Mouse (Mus musculus) WW6 (cell line): ENCODE measurements around the gene Antxr1.

Source experiments
- DNase-seq: peaks from one replicate; pipeline ENCODE4 v3.0.0-alpha.2; 2013; ENCODE audit warnings: low read depth, low spot score

The Antxr1 gene

GRCm38 (mm10) chr6:87189755-87190154 lies 145.9 kb downstream of the Antxr1 start:
- DNase-seq: no peak

GRCm38 (mm10) chr6:87186988-87187387 lies 148.6 kb downstream of the Antxr1 start:
- no peak for DNase-seq

GRCm38 (mm10) chr6:87184418-87184817 lies 151.2 kb downstream of the Antxr1 start:
- DNase-seq: no peak

GRCm38 (mm10) chr6:87183981-87184380 lies 151.6 kb downstream of the Antxr1 start:
- no peak for DNase-seq

GRCm38 (mm10) chr6:87183159-87183558 lies 152.5 kb downstream of the Antxr1 start:
- no peak for DNase-seq

GRCm38 (mm10) chr6:87182736-87183135 lies 152.9 kb downstream of the Antxr1 start:
- DNase-seq: no peak

- DNase-seq: no peak
Measured at GRCm38 (mm10) chr6:87171461-87171860, 164.2 kb downstream of the Antxr1 start.

- DNase-seq: no peak
Measured at GRCm38 (mm10) chr6:87170875-87171274, 164.7 kb downstream of the Antxr1 start.

GRCm38 (mm10) chr6:87170277-87170676 lies 165.3 kb downstream of the Antxr1 start:
- DNase-seq: no peak

- DNase-seq: no peak
Measured at GRCm38 (mm10) chr6:87168021-87168420, 167.6 kb downstream of the Antxr1 start.

- DNase-seq: no peak
Measured at GRCm38 (mm10) chr6:87166673-87167305, 168.8 kb downstream of the Antxr1 start.

- no peak for DNase-seq
Measured at GRCm38 (mm10) chr6:87165536-87166311, 169.9 kb downstream of the Antxr1 start.

GRCm38 (mm10) chr6:87161391-87162263 lies 174.0 kb downstream of the Antxr1 start:
- DNase-seq: no peak

GRCm38 (mm10) chr6:87160196-87160595 lies 175.4 kb downstream of the Antxr1 start:
- no peak for DNase-seq

- DNase-seq: no peak
Measured at GRCm38 (mm10) chr6:87158062-87158623, 177.5 kb downstream of the Antxr1 start.

- no peak for DNase-seq
Measured at GRCm38 (mm10) chr6:87153836-87154235, 181.8 kb downstream of the Antxr1 start.

GRCm38 (mm10) chr6:87153231-87153580 lies 182.4 kb downstream of the Antxr1 start:
- no peak for DNase-seq

GRCm38 (mm10) chr6:87152461-87153230 lies 183.0 kb downstream of the Antxr1 start:
- no peak for DNase-seq

- no peak for DNase-seq
Measured at GRCm38 (mm10) chr6:87151427-87151826, 184.2 kb downstream of the Antxr1 start.

GRCm38 (mm10) chr6:87150471-87150870 lies 185.2 kb downstream of the Antxr1 start:
- DNase-seq: no peak

- DNase-seq: no peak
Measured at GRCm38 (mm10) chr6:87147921-87148320, 187.7 kb downstream of the Antxr1 start.
